Mouse (Mus musculus) ES-E14 (cell line): ENCODE measurements at regions not wholly inside any gene's neighbourhood (a gene's known extent, or its start where the extent isn't known, plus 50 kb on each side); places are given as distances from the start of the nearest gene placed in this dataset.
"Not testable (repeated sequence)": the region's sequence is repeated elsewhere in the genome, so short reads cannot be mapped to it uniquely, and the experiment has no call there.

ENCODE experiments used
- DNase-seq: peaks from one replicate; pipeline ENCODE4 v3.0.0-alpha.2; 2013; ENCODE audit warnings: low read depth, low spot score
- H3K27ac ChIP-seq: 2 replicates; pipeline ENCODE4 v1.5.1; 2012; ENCODE audit warnings: low read depth, mild to moderate bottlenecking, low read length, moderate library complexity, mixed read lengths; ENCODE audit not compliant: poor library complexity, insufficient read depth, severe bottlenecking
- H3K36me3 ChIP-seq: 2 replicates; pipeline ENCODE4 v1.6.1; 2012; ENCODE audit warnings: mild to moderate bottlenecking, low read length, moderate library complexity, mixed read lengths; ENCODE audit not compliant: control insufficient read depth, poor library complexity, insufficient read depth, severe bottlenecking
- H3K4me1 ChIP-seq, 2 experiments: fragments of 150-350 bp in 1 of 2; sonication (generic) in 1 of 2; 2 replicates each; pipeline ENCODE4 v1.6.1; 2012; ENCODE audit warnings: low read length in 2 of 2, mild to moderate bottlenecking in 1 of 2, mixed read lengths in 1 of 2; ENCODE audit not compliant: control insufficient read depth in 2 of 2, insufficient read depth in 2 of 2, poor library complexity in 1 of 2
- H3K4me3 ChIP-seq, 2 experiments: fragments of 150-350 bp in 1 of 2; sonication (generic) in 1 of 2; 2 replicates each; pipeline ENCODE4 v1.5.1; 2012; ENCODE audit warnings: low read length in 2 of 2, low read depth in 1 of 2, mild to moderate bottlenecking in 1 of 2, mixed read lengths in 1 of 2; ENCODE audit not compliant: insufficient read depth in 1 of 2, poor library complexity in 1 of 2, severe bottlenecking in 1 of 2
- H3K9ac ChIP-seq: 2 replicates; pipeline ENCODE4 v1.6.1; 2012; ENCODE audit warnings: low read depth, mild to moderate bottlenecking, low read length, mixed read lengths; ENCODE audit not compliant: poor library complexity, insufficient read depth, severe bottlenecking
- H3K9me3 ChIP-seq: fragments of 150-350 bp; sonication (generic); 2 replicates; pipeline ENCODE4 v1.6.1; 2012; ENCODE audit warnings: low read depth, mild to moderate bottlenecking, low read length; ENCODE audit not compliant: control insufficient read depth, insufficient read depth
- CHD2 ChIP-seq: IDR thresholded peaks from 2 replicates; pipeline ENCODE4 v1.6.1; 2014; ENCODE audit warnings: mild to moderate bottlenecking, low read depth, low read length, inconsistent platforms
- HCFC1 ChIP-seq: IDR thresholded peaks from 2 replicates; pipeline ENCODE4 v1.6.1; 2012; ENCODE audit warnings: low read length, inconsistent platforms, borderline replicate concordance; ENCODE audit not compliant: insufficient read depth
- MAFK ChIP-seq: IDR thresholded peaks from 2 replicates; pipeline ENCODE4 v1.6.1; 2014; ENCODE audit warnings: mild to moderate bottlenecking, low read depth, low read length, inconsistent platforms; ENCODE audit not compliant: insufficient read depth
- ZC3H11A ChIP-seq: IDR thresholded peaks from 2 replicates; pipeline ENCODE4 v1.6.1; 2012; ENCODE audit warnings: low read depth, mild to moderate bottlenecking, inconsistent platforms, low read length, borderline replicate concordance
- ZNF384 ChIP-seq: IDR thresholded peaks from 2 replicates; pipeline ENCODE4 v1.6.1; 2012; ENCODE audit warnings: low read depth, low read length, inconsistent platforms
- in situ Hi-C, 2 experiments: fragments of 600-800 bp; cut with MboI; formaldehyde crosslinking; loops; one replicate each; pipeline ENCODE4 v1.15.1; 2025; ENCODE audit warnings: low sequenced_read_pairs in 2 of 2, inconsistent platforms in 1 of 2; ENCODE audit not compliant: unreplicated experiment in 2 of 2

GRCm38 (mm10) chr5:148747972-148748764 lies 181.0 kb downstream of the Katnal1 start:
- in situ Hi-C loops, result no loop called here
- no peaks in the 10 kb centered on the region for H3K9me3 ChIP-seq
- peak overlapping the region; percentile 74 for H3K9ac ChIP-seq
- TF ChIP-seq HCFC1 (no peak), ZNF384 (no peak), MAFK (no peak), CHD2 (no peak), ZC3H11A (no peak)
- H3K4me3 ChIP-seq, result peak overlapping the region; percentile 50 to 52
- H3K27ac ChIP-seq, result no peak overlapping the region
- no peaks in the 10 kb centered on the region for H3K36me3 ChIP-seq
- peaks cover 0 to 15% of the 10 kb centered on the region in 2 experiments for H3K4me1 ChIP-seq
- no peak for DNase-seq

DNA sequence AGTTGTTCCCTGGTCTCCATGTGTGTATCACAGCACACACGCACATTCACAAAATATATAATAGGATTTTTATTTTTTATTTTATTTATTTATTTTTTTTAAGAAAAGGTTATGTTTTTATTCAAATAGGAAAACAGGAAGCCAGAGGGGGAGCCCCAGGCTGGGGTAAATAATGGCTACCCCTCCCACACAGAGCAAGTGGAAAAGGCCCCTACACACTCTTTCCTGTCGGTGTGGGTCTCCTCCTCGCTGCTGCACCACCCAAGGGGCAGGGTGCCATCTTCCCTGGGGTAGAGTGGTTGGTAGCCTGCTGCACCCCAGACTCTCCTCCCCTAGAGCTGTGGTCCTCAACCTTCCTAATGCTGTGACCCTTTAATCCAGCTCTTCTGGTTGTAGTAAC lies 181.6 kb downstream of the Katnal1 start:
- TF ChIP-seq HCFC1 (no peak), ZC3H11A (no peak), MAFK (no peak), ZNF384 (no peak), CHD2 (no peak)
- no peaks in the 10 kb centered on the region for H3K9me3 ChIP-seq
- DNase-seq, result no peak
- in situ Hi-C loops, result no loop called here
- H3K4me1 ChIP-seq, result peaks cover 0 to 15% of the 10 kb centered on the region in 2 experiments
- peak overlapping the region; percentile 3 to 50; a peak in 2 of 4 replicates for H3K4me3 ChIP-seq
- peak overlapping the region; percentile 55; the same call in 1 of the 2 replicates for H3K9ac ChIP-seq
- H3K36me3 ChIP-seq, result no peaks in the 10 kb centered on the region
- no peak overlapping the region; the same call in 1 of the 2 replicates for H3K27ac ChIP-seq

DNA sequence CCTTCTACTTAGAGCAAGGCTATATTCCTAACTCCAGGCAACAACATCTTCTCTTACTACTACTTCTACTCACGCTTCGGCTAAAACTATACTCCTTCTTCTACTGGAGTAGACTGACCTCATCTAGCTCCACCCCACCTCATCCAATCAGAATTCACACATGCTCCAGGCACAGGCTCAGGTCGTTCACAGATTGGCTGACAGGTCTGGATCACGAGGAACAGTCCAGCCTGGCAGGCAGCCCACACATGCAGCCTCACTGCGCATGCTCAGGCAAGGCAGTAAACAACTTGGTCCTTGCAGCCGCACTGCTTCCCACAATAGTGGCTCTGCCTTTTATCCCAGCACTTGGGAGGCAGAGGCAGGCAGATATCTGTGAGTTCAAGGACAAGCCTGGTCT lies 182.4 kb downstream of the Katnal1 start:
- H3K36me3 ChIP-seq, in situ Hi-C loops, DNase-seq, H3K9me3 ChIP-seq: not testable (repeated sequence)
- peak overlapping the region; percentile 45 to 56 for H3K4me3 ChIP-seq
- TF ChIP-seq CHD2, result peak; percentile 58; the same call in 1 of the 2 replicates
- H3K9ac ChIP-seq, result peak overlapping the region; percentile 70; the same call in 1 of the 2 replicates
- H3K27ac ChIP-seq, result peak overlapping the region; percentile 79
- H3K4me1 ChIP-seq, result peaks cover 0 to 17% of the 10 kb centered on the region in 2 experiments

DNA sequence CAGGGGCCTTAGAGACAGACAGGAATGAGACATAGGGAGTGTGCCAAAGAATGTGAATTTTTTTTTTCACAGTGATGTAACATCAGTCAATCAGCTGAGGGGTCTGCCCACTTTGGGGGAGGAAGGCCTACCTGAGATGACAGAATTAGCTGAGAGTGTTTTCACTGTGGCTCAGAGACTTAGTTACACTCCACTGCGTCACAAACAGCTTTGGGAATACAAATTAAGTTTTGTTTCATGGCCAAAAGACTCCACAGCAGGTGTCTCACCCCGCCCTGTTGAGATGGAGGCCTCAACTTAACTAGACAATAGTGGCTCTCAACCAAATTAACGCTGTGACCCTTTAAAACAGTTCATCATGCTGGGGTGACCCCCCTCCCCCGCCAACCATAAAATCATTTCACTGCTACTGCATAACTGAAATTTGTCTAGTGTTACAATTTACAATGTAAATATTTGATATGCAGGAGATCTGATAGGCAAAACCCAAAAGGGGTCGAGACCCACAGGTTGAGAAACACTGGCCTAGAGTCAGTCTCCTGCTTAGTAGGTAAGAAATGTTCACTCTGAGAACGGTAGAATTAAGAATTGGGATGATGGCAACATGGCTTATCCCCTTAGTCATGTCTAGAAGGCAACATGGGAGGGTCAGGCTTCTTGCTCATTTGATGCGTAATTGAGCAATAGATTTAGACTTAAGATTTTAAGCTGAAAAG lies 184.3 kb downstream of the Katnal1 start:
- no peaks in the 10 kb centered on the region for H3K36me3 ChIP-seq
- TF ChIP-seq HCFC1 (no peak), ZNF384 (peak; percentile 67; the same call in 1 of the 2 replicates), MAFK (no peak), CHD2 (peak; percentile 95), ZC3H11A (no peak)
- no peak for DNase-seq
- no peak overlapping the region for H3K9ac ChIP-seq
- H3K9me3 ChIP-seq, result no peaks in the 10 kb centered on the region
- H3K4me1 ChIP-seq, result peaks cover 0 to 26% of the 10 kb centered on the region in 2 experiments; a peak in 3 of 4 replicates
- H3K27ac ChIP-seq, result no peak overlapping the region
- H3K4me3 ChIP-seq, result no peak overlapping the region
- in situ Hi-C loops, result no loop called here
